Mouse (Mus musculus): ENCODE measurements around the gene Olfr1199. TPM values are rescaled to one million over a fixed set of nuclear protein-coding genes. Genes with fewer than 3 reads are reported as not detected.

Olfr1199 gene
- not detected in 2 replicates for polyA plus RNA-seq (2016; fragmentation: Nextera tagmentation; extraction: Ambion mirVana)

DNA sequence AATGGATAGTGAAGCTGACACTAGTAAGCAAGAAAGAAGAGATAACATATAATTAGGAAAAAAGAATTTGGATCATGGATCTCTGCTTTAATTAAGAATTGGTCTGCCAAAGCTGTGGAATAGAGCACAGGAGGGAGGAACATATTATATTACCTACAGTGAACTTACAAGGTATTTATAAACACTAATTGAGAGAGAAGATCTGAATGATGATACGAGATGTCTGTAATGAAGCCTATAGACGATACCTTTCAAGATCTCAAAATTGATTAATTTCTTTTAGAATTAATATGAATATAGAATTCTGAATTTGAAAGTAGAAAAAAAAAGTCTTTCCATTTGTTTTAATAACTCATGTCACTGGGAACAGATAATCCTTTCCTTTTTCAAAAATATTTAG is at the start of gene Olfr1199:
Gene Olfr1199, minus strand, starts transcription at position 101 of the 400 bp plus-strand sequence.
- 96% methylated on average over 2 of the region's 2 CpGs for WGBS
- Histone ChIP-seq H3K36me3 (replicated peaks) (no peaks in the 10 kb centered on the region), H3K9me3 (no peaks in the 10 kb centered on the region), H3K4me3 (no peak within 1 kb of the TSS), H3K4me1 (no peaks in the 10 kb centered on the region), H3K27me3 (ENCODE audit: poor library complexity, severe bottlenecking) (no peaks in the 10 kb centered on the region), H3K27ac (no peak within 1 kb of the TSS)
- no peak for DNase-seq (ENCODE audit: extremely low spot score, low spot score)

DNA sequence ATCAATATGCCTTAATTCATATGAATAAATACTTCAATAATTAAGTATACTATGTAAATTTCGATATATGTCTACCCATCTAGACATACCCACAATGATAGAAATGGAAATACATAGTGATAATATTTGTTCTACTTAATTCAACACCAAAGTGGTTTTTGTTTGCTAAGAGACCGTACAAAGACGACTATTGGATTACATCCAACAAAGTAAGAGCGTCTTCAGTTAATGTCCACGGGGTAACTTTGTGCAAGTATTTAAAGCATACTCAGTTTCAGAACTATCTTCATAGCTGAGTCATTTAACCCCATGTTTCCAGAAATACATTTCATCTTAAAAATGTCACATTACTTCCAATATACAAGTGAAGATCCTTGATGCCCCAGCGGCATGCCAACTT is 32.5 kb upstream of the Olfr1199 start, which contains the start of gene Olfr1201:
Gene Olfr1201, plus strand, starts transcription at position 301 of the 400 bp plus-strand sequence.
- Histone ChIP-seq H3K4me3 (no peak within 1 kb of the TSS), H3K36me3 (replicated peaks) (no peaks in the 10 kb centered on the region), H3K27ac (no peak within 1 kb of the TSS), H3K27me3 (ENCODE audit: poor library complexity, severe bottlenecking) (no peaks in the 10 kb centered on the region), H3K4me1 (no peaks in the 10 kb centered on the region), H3K9me3 (no peaks in the 10 kb centered on the region)
- WGBS: 89% methylated on average over 6 of the region's 6 CpGs
- DNase-seq (ENCODE audit: extremely low spot score, low spot score): no peak

DNA sequence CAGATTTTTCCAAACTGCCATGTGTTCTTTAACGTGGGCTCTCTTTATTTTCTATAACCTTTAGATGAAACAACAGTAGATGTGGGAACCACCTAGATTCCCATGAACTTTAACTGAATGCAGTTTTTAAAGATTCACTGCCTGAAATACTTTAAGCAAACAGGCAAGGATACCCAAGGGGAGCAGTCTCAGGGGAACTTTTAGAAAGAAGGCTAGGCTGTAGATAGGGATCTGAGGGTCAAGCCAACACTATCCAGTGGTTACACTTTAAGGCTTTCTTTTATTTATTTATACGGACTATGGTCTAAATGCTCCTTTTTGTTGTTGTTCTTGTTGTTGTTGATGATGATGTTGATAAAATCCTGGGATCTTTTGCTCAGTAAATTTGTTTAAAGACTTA is 10.1 kb upstream of the Olfr1199 start, which contains the start of gene Olfr1200:
Gene Olfr1200, minus strand, starts transcription at position 101 of the 400 bp plus-strand sequence.
- no peaks in the 10 kb centered on the region for H3K36me3 ChIP-seq (replicated peaks)
- H3K4me3 ChIP-seq: no peak within 1 kb of the TSS
- 85% methylated on average over 2 of the region's 2 CpGs for WGBS
- DNase-seq (ENCODE audit: extremely low spot score, low spot score): no peak
- no peaks in the 10 kb centered on the region for H3K27me3 ChIP-seq (ENCODE audit: poor library complexity, severe bottlenecking)
- no peaks in the 10 kb centered on the region for H3K4me1 ChIP-seq
- no peak within 1 kb of the TSS for H3K27ac ChIP-seq
- no peaks in the 10 kb centered on the region for H3K9me3 ChIP-seq

DNA sequence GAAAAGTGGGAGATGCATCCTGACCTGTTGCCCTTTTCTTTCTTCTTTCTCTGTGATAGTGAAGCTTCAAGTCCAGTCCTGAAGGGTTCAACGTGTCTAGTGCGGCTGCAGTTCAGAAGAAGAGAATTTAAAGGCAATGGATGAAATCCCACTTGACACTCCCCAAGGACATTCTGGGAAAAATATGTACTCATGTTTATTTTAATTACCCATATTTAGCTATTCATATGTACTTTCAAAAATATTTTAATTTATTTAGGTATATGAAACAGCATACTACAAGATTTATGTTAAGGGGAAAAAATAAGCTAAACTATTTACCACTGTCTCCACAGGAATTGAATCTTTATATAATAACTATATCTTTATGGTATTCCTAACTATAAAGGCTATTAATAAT is 9.0 kb downstream of the Olfr1199 start, which contains the start of gene Olfr1198:
Gene Olfr1198, minus strand, starts transcription at position 101 of the 400 bp plus-strand sequence.
- no peaks in the 10 kb centered on the region for H3K27me3 ChIP-seq (ENCODE audit: poor library complexity, severe bottlenecking)
- H3K27ac ChIP-seq: no peak within 1 kb of the TSS
- no peaks in the 10 kb centered on the region for H3K9me3 ChIP-seq
- H3K4me3 ChIP-seq: no peak within 1 kb of the TSS
- H3K4me1 ChIP-seq: no peaks in the 10 kb centered on the region
- no peaks in the 10 kb centered on the region for H3K36me3 ChIP-seq (replicated peaks)
- WGBS: 98% methylated on average over 2 of the region's 2 CpGs
- DNase-seq (ENCODE audit: extremely low spot score, low spot score): no peak

DNA sequence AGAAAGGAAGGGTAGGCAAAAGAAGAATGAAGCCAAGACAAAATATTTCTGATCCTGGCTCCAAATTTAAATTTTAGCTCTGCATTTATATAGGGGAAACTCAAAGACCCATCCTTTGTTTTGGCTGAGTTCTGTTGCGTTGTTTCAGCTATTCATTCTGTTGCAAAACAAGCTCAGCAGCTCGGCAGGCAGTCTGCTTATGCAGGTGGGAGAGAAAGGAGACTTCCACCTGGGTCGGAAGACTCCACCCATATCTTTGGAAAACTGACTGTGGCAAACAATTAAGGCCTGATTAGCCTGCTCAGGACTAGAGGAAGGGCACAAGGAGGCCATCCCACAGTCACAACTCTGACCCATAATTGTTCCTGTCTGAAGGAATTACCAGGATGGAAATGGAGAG is 16.9 kb downstream of the Olfr1199 start:
- WGBS: 58% methylated on average over 3 of the region's 3 CpGs

DNA sequence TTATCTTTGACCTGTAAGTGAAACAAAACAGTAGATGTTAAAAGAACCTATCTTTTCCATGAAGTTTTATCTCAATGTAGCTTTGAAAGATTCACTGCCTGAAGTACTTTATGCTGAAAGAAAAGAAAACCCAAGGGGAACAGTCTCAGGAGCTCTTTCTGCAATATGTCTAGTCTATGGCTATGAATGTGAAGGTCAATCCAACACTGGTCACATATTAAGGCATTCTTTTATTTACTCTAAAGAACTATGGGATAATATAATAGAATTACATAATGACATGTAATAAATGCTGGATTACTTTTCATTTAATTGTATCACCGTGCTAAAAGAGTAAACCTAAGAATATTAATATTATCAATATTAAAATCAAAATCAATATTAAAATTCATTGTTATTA is 28.0 kb downstream of the Olfr1199 start, which contains the start of gene Olfr1197:
Gene Olfr1197, minus strand, starts transcription at position 101 of the 400 bp plus-strand sequence.
- no peaks in the 10 kb centered on the region for H3K9me3 ChIP-seq
- WGBS: 84% methylated on average over 1 of the region's 1 CpGs

More for the DNA sequence above, 16.9 kb downstream of the Olfr1199 start:
- Histone ChIP-seq H3K9me3 (no peaks in the 10 kb centered on the region), H3K27ac (no peak overlapping the region), H3K36me3 (replicated peaks) (no peaks in the 10 kb centered on the region), H3K4me3 (no peak overlapping the region), H3K4me1 (no peaks in the 10 kb centered on the region), H3K27me3 (ENCODE audit: poor library complexity, severe bottlenecking) (no peaks in the 10 kb centered on the region)
- no peak for DNase-seq (ENCODE audit: extremely low spot score, low spot score)

DNA sequence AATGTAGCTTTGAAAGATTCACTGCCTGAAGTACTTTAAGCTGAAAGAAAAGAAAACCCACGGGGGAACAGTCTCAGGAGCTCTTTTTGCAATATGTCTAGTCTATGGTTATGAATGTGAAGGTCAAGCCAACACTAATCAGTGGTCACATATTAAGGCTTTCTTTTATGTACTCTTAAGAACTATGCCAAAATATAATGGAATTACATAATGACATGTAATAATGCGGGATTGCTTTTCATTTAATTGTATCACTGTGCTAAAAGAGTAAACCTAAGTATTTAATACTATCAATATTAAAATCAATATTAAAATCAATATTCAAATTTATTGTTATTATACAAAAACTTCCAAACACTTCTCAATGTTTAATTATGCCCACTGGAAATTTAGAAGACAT is 55.8 kb downstream of the Olfr1199 start, which contains the start of gene Olfr1196:
Gene Olfr1196, minus strand, starts transcription at position 101 of the 400 bp plus-strand sequence.
- 86% methylated on average over 2 of the region's 2 CpGs for WGBS

More for the DNA sequence above, 28.0 kb downstream of the Olfr1199 start, which contains the start of gene Olfr1197:
- Histone ChIP-seq H3K27ac (no peak within 1 kb of the TSS), H3K36me3 (replicated peaks) (no peaks in the 10 kb centered on the region), H3K27me3 (ENCODE audit: poor library complexity, severe bottlenecking) (no peaks in the 10 kb centered on the region), H3K4me3 (no peak within 1 kb of the TSS), H3K4me1 (no peaks in the 10 kb centered on the region)
- no peak for DNase-seq (ENCODE audit: extremely low spot score, low spot score)

More for the DNA sequence above, 55.8 kb downstream of the Olfr1199 start, which contains the start of gene Olfr1196:
- Histone ChIP-seq H3K27ac (no peak within 1 kb of the TSS), H3K4me1 (no peaks in the 10 kb centered on the region), H3K9me3 (no peaks in the 10 kb centered on the region), H3K27me3 (ENCODE audit: poor library complexity, severe bottlenecking) (no peaks in the 10 kb centered on the region), H3K36me3 (replicated peaks) (no peaks in the 10 kb centered on the region), H3K4me3 (no peak within 1 kb of the TSS)
- DNase-seq (ENCODE audit: extremely low spot score, low spot score): no peak

Other genes with a start within 250 kb of the Olfr1199 start
- not detected in 2 replicates for gene Olfr1186, start 241.9 kb downstream of the Olfr1199 start, polyA plus RNA-seq (2016; fragmentation: Nextera tagmentation; extraction: Ambion mirVana)
- gene Olfr1188, start 203.5 kb downstream of the Olfr1199 start, polyA plus RNA-seq (2016; fragmentation: Nextera tagmentation; extraction: Ambion mirVana): not detected in 2 replicates
- not detected in 2 replicates for gene Olfr1189, start 174.0 kb downstream of the Olfr1199 start, polyA plus RNA-seq (2016; fragmentation: Nextera tagmentation; extraction: Ambion mirVana)
- not detected in 2 replicates for gene Olfr1191-ps1, start 119.9 kb downstream of the Olfr1199 start, polyA plus RNA-seq (2016; fragmentation: Nextera tagmentation; extraction: Ambion mirVana)
- gene Olfr1192-ps1, start 112.0 kb downstream of the Olfr1199 start, polyA plus RNA-seq (2016; fragmentation: Nextera tagmentation; extraction: Ambion mirVana): not detected in 2 replicates
- not detected in 2 replicates for gene Olfr1193, start 84.8 kb downstream of the Olfr1199 start, polyA plus RNA-seq (2016; fragmentation: Nextera tagmentation; extraction: Ambion mirVana)
- gene Olfr1195, start 71.3 kb downstream of the Olfr1199 start, polyA plus RNA-seq (2016; fragmentation: Nextera tagmentation; extraction: Ambion mirVana): not detected in 2 replicates
- not detected in 2 replicates for gene Olfr1196, start 55.9 kb downstream of the Olfr1199 start, polyA plus RNA-seq (2016; fragmentation: Nextera tagmentation; extraction: Ambion mirVana)
- not detected in 2 replicates for gene Olfr1197, start 28.1 kb downstream of the Olfr1199 start, polyA plus RNA-seq (2016; fragmentation: Nextera tagmentation; extraction: Ambion mirVana)
- not detected in 2 replicates for gene Olfr1198, start 9.1 kb downstream of the Olfr1199 start, polyA plus RNA-seq (2016; fragmentation: Nextera tagmentation; extraction: Ambion mirVana)
- gene Olfr1200, start 10.0 kb upstream of the Olfr1199 start, polyA plus RNA-seq (2016; fragmentation: Nextera tagmentation; extraction: Ambion mirVana): not detected in 2 replicates
- gene Olfr1201, start 32.6 kb upstream of the Olfr1199 start, polyA plus RNA-seq (2016; fragmentation: Nextera tagmentation; extraction: Ambion mirVana): not detected in 2 replicates
- gene Olfr1202, start 54.0 kb upstream of the Olfr1199 start, polyA plus RNA-seq (2016; fragmentation: Nextera tagmentation; extraction: Ambion mirVana): 0.04 TPM in 1 of 2 replicates, not detected in the other
- gene Olfr1205, start 69.3 kb upstream of the Olfr1199 start, polyA plus RNA-seq (2016; fragmentation: Nextera tagmentation; extraction: Ambion mirVana): not detected in 2 replicates
- not detected in 2 replicates for gene Olfr1204, start 88.8 kb upstream of the Olfr1199 start, polyA plus RNA-seq (2016; fragmentation: Nextera tagmentation; extraction: Ambion mirVana)
- gene Olfr1206, start 102.8 kb upstream of the Olfr1199 start, polyA plus RNA-seq (2016; fragmentation: Nextera tagmentation; extraction: Ambion mirVana): not detected in 2 replicates
- gene Olfr1208, start 141.8 kb upstream of the Olfr1199 start, polyA plus RNA-seq (2016; fragmentation: Nextera tagmentation; extraction: Ambion mirVana): not detected in 2 replicates
- gene Olfr1209, start 154.7 kb upstream of the Olfr1199 start, polyA plus RNA-seq (2016; fragmentation: Nextera tagmentation; extraction: Ambion mirVana): not detected in 2 replicates
- not detected in 2 replicates for gene Olfr1211, start 177.6 kb upstream of the Olfr1199 start, polyA plus RNA-seq (2016; fragmentation: Nextera tagmentation; extraction: Ambion mirVana)
- not detected in 2 replicates for gene Olfr1212, start 193.5 kb upstream of the Olfr1199 start, polyA plus RNA-seq (2016; fragmentation: Nextera tagmentation; extraction: Ambion mirVana)
- gene Gm13762, start 219.8 kb upstream of the Olfr1199 start, polyA plus RNA-seq (2016; fragmentation: Nextera tagmentation; extraction: Ambion mirVana): not detected in 2 replicates
- gene Olfr1214, start 232.2 kb upstream of the Olfr1199 start, polyA plus RNA-seq (2016; fragmentation: Nextera tagmentation; extraction: Ambion mirVana): not detected in 2 replicates
- not detected in 2 replicates for gene Olfr1215, start 246.5 kb upstream of the Olfr1199 start, polyA plus RNA-seq (2016; fragmentation: Nextera tagmentation; extraction: Ambion mirVana)

Data from forebrain, embryonic 10.5 days (tissue).